Mouse (Mus musculus) hindbrain, embryonic 15.5 days (tissue): ENCODE measurements around the gene Timm29. TPM values are rescaled to one million over a fixed set of nuclear protein-coding genes. Genes with fewer than 3 reads are reported as not detected.
A peak's percentile ranks its signal among the peaks of the same experiment; 100 is the strongest.
"Not testable (repeated sequence)": the region's sequence is repeated elsewhere in the genome, so short reads cannot be mapped to it uniquely, and the experiment has no call there.

Experiments used
- ATAC-seq: fragments of 200-750 bp; cut with Nextera tagmentation; 2 replicates; pipeline ENCODE4 v1.8.0; 2017; ENCODE audit warnings: low read depth, moderate number of reproducible peaks, moderate TSS enrichment; ENCODE audit not compliant: low FRiP score
- H3K27ac ChIP-seq: fragments of 300-500 bp; sonication (generic); replicated peaks from 2 replicates; pipeline ENCODE4 v1.5.1; 2015; ENCODE audit warnings: mild to moderate bottlenecking, inconsistent platforms
- H3K27me3 ChIP-seq: fragments of 300-500 bp; sonication (generic); 2 replicates; pipeline ENCODE4 v1.6.1; 2015; ENCODE audit warnings: control low read depth, inconsistent platforms
- H3K36me3 ChIP-seq: fragments of 300-500 bp; sonication (generic); 2 replicates; pipeline ENCODE4 v1.6.1; 2015; ENCODE audit warnings: control low read depth, inconsistent platforms
- H3K4me1 ChIP-seq: fragments of 300-500 bp; sonication (generic); replicated peaks from 2 replicates; pipeline ENCODE4 v1.6.1; 2015; ENCODE audit warnings: control low read depth, inconsistent platforms
- H3K4me2 ChIP-seq: fragments of 300-500 bp; sonication (generic); 2 replicates; pipeline ENCODE4 v1.6.1; 2015; ENCODE audit warnings: moderate library complexity, mild to moderate bottlenecking, inconsistent platforms
- H3K4me3 ChIP-seq: fragments of 300-500 bp; sonication (generic); 2 replicates; pipeline ENCODE4 v1.5.1; 2015; ENCODE audit warnings: mild to moderate bottlenecking, inconsistent platforms
- H3K9ac ChIP-seq: fragments of 300-500 bp; sonication (generic); 2 replicates; pipeline ENCODE4 v1.6.1; 2015; ENCODE audit warnings: inconsistent platforms
- H3K9me3 ChIP-seq: fragments of 300-500 bp; sonication (generic); 2 replicates; pipeline ENCODE4 v1.6.1; 2016; ENCODE audit warnings: control low read depth, inconsistent platforms
- WGBS: fragments of 180-500 bp; shearing (Covaris S2); methylation state at CpG from one replicate; pipeline ENCODE4 v1.1.7; 2015; 5-methylcytosine and 5-hydroxymethylcytosine counted together
- polyA plus RNA-seq: library from polyadenylated mRNA; unstranded; fragments of >200 nt; fragmentation: Nextera tagmentation; extraction: Ambion mirVana; gene quantifications from 2 replicates; pipeline ENCODE4 v1.2.1, GENCODE M21; 2015

The Timm29 gene
- polyA plus RNA-seq, 1 experiment from 2014 or later = 61.8 TPM

DNA sequence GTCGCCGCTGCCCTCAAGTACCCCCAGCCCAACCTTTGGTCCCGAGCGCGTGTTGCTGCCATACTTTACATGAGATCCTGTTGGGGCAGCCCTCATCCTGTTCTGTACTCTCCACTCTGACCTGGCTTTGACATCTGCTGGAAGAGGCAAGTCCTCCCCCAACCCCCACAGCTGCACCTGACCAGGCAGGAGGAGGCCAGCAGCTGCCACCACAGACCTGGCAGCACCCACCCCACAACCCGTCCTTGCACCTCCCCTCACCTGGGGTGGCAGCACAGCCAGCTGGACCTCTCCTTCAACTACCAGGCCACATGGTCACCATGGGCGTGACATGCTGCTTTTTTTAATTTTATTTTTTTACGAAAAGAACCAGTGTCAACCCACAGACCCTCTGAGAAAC lies 4.2 kb upstream of the Timm29 start:
- Histone ChIP-seq H3K9me3 (no peaks in the 10 kb centered on the region), H3K4me3 (no peak overlapping the region), H3K27ac (no peak overlapping the region), H3K27me3 (no peaks in the 10 kb centered on the region), H3K4me2 (no peak overlapping the region), H3K36me3 (peaks cover 70% of the 10 kb centered on the region), H3K4me1 (peaks cover 13% of the 10 kb centered on the region), H3K9ac (no peak overlapping the region)
- WGBS = 93% methylated on average over 8 of the region's 8 CpGs
- no peak for ATAC-seq

DNA sequence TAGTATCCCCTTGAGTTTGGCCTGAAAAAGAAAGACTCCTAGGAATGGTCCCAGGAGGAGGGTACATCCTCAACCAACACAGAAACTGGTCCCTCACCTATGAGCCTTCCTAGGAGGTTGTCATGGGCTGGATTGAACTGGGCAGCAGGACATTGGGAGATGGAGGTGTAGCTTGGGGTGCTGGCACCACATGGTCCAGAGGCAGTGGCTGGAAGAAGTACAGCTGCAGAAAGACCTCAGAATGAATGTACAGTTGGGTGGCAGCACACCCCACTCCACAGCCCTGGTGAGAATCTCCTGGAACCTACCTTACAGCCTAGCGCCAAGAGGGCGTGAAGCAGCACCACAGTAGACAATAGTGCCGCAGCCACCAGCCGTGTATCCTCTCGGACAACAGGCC lies 3.0 kb upstream of the Timm29 start:
- no peak overlapping the region for H3K27ac ChIP-seq
- no peak overlapping the region for H3K4me2 ChIP-seq
- 83% methylated on average over 5 of the region's 5 CpGs for WGBS
- peaks cover 25% of the 10 kb centered on the region for H3K4me1 ChIP-seq
- no peaks in the 10 kb centered on the region for H3K27me3 ChIP-seq
- no peak overlapping the region for H3K4me3 ChIP-seq
- peaks cover 61% of the 10 kb centered on the region for H3K36me3 ChIP-seq
- H3K9ac ChIP-seq = no peak overlapping the region
- H3K9me3 ChIP-seq = no peaks in the 10 kb centered on the region
- ATAC-seq = no peak

DNA sequence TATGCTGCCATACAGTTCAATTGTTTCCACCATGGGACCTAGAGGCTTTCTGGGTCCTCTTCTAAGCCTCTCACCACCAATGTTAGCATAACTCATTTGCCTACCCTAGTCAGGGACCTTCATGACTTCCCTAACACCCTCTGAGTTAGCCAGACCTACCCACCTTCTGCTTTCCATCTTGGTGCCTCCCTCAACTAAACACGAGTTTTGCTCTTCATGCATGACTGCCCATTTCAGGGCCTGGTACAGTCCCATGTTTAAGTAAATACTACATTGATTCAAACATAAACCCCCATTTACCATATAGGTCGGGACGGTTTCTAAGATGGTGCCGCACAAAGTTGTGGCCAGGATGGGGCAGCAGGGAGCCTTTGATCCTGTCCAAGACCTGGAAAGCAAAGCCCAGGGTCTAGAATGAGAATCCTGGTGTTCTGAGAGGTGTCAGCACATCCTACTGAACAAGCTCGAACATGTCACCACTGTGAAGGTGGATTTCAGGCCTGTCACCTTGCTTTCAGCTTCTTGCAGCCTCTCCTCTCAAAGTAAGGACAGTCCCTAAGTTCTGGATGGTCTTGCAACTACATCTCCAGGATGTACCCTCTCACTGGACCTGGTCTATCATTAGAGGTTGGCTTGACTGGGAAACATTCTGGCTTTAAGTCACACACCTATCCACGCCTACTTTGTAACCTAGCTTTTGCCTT lies 1.2 kb upstream of the Timm29 start:
- H3K4me2 ChIP-seq = peak overlapping the region; percentile 96
- H3K9me3 ChIP-seq = no peaks in the 10 kb centered on the region
- H3K4me1 ChIP-seq = peaks cover 35% of the 10 kb centered on the region
- no peak for ATAC-seq
- peak overlapping the region; percentile 98; the same call in 1 of the 2 replicates for H3K4me3 ChIP-seq
- 81% methylated on average over 6 of the region's 6 CpGs for WGBS
- no peak overlapping the region for H3K9ac ChIP-seq
- no peaks in the 10 kb centered on the region for H3K27me3 ChIP-seq
- H3K27ac ChIP-seq = no peak overlapping the region
- H3K36me3 ChIP-seq = peaks cover 50% of the 10 kb centered on the region

DNA sequence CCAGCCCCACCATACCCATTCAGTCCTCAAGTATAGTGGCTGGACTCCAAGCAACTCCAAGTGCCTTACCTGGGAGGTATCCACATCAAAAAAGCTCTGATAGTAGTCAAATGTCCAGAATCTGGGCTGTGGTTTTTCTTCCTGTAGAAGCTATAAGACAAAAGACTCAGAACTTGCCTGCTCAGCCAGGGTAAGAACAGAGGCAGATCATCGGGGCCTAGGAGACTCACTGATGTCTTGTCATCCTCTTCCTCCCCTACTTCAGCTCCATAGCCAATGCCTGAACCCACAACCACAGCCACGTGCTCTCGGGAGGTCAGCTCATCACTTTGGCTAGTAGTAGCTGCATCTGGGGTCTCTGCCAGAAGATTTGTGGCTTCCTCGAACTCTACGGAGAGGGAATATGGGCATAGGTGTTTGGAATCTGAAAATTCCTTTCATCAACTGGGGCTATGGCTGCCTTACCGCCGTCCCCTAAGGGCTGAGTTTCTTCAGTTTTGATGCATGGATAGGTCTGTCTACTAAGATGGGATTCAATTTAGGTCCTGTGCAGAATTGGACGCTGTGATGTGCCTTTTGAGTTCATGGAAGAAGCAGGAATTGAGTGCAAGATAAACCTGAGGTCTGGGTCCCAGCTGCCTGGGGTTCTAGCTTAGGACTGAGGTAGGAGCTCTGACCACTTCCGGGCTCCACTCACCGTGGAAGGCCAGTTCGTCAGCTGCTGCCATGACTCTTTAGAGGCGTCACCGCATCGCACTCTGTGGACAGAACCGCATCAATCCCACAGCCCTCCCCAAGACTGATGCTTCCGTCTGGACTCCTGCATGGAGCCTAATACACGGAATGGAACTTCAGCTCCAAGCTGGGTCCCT lies 455 bp upstream of the Timm29 start:
- H3K36me3 ChIP-seq = peaks cover 44% of the 10 kb centered on the region
- 20% methylated on average over 17 of the region's 17 CpGs for WGBS
- peak; percentile 85 for ATAC-seq

DNA sequence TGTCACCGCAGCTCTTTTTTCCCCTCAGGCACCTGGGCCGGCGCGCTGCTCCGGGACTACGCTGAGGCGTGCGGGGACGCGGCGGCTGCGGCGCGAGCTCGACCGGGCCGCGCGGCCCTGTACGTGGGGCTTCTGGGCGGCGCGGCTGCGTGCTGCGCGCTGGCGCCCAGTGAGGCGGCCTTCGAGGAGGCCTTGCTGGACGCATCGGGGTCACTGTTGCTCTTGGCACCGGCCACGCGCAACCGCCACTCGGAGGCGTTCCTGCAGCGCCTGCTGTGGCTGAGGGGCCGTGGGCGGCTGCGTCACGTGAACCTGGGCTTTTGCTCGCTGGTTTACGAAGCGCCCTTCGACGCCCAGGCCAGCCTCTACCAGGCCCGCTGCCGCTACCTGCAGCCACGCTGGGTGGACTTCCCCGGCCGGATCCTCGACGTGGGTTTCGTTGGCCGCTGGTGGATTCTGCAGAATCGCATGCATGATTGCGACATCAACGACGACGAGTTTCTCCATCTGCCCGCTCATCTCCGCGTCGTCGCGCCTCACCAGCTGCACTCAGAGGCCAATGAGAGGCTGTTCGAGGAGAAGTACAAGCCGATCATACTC lies 700 bp downstream of the Timm29 start:
- peak; percentile 61; the same call in 1 of the 2 replicates for ATAC-seq
- Histone ChIP-seq H3K27me3 (no peaks in the 10 kb centered on the region), H3K9me3 (no peaks in the 10 kb centered on the region), H3K9ac (peak overlapping the region; percentile 93), H3K27ac (peak overlapping the region; percentile 84), H3K4me1 (peaks cover 35% of the 10 kb centered on the region), H3K36me3 (peaks cover 33% of the 10 kb centered on the region), H3K4me3 (peak overlapping the region; percentile 98), H3K4me2 (peak overlapping the region; percentile 96)
- 2% methylated on average over 68 of the region's 69 CpGs for WGBS

More for the DNA sequence above, 455 bp upstream of the Timm29 start:
- Histone ChIP-seq H3K9ac (peak overlapping the region; percentile 71), H3K27me3 (no peaks in the 10 kb centered on the region), H3K4me2 (peak overlapping the region; percentile 96), H3K4me3 (peak overlapping the region; percentile 98), H3K9me3 (no peaks in the 10 kb centered on the region), H3K27ac (peak overlapping the region; percentile 89), H3K4me1 (peaks cover 35% of the 10 kb centered on the region)

DNA sequence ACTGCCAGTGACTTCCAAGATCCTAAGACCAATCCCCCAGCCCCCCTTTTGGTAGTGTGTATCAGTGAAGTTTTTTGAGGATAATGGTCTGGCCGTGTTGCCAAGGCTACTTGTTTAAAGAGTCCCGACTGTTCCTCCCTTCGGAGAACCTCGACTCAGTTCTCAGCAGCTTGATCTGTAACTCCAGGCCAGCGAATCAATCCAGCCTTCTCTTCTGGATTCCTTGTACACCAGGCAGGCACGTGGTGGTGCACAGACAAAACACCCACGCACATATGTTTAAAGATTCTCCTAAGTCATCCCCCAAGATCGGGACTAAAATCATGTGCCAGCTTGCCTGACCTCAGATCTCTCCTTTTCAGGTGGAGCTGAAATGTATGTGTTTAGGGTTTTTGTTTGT lies 1.8 kb downstream of the Timm29 start:
- H3K4me3 ChIP-seq = peak overlapping the region; percentile 98; the same call in 1 of the 2 replicates
- H3K9ac ChIP-seq = 0 out of 2 replicates have a peak overlapping the region, but pooled peaks have one; percentile 93
- H3K4me1 ChIP-seq = peaks cover 35% of the 10 kb centered on the region
- not testable (repeated sequence) for H3K27me3 ChIP-seq, ATAC-seq, H3K27ac ChIP-seq, H3K9me3 ChIP-seq
- peaks cover 21% of the 10 kb centered on the region for H3K36me3 ChIP-seq
- peak overlapping the region; percentile 96 for H3K4me2 ChIP-seq
- 85% methylated on average over 8 of the region's 8 CpGs for WGBS

DNA sequence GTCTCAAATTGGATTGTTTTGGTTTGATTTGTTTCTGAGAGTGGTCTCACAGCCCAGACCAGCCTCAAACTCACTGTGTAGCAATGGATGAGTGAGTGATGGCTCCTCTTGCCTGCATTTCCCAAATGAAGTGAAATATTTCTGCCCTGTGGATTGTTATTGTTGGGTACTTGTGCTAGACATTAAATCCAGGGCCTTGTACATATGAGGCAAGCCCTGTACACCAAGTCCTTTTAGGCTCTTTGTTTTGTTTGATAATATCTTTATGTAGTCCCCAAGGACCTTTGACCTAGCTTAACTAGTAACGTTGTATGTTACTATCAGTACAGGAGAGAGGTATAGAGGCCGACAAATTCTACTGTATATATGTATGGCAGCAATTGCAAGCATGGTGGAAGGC lies 2.3 kb downstream of the Timm29 start:
- no peaks in the 10 kb centered on the region for H3K27me3 ChIP-seq
- no peak overlapping the region for H3K4me3 ChIP-seq
- peaks cover 35% of the 10 kb centered on the region for H3K4me1 ChIP-seq
- WGBS = 90% methylated on average over 2 of the region's 2 CpGs
- H3K27ac ChIP-seq = no peak overlapping the region
- no peak for ATAC-seq
- H3K9me3 ChIP-seq = no peaks in the 10 kb centered on the region
- H3K4me2 ChIP-seq = peak overlapping the region; percentile 96; the same call in 1 of the 2 replicates
- peaks cover 16% of the 10 kb centered on the region for H3K36me3 ChIP-seq
- H3K9ac ChIP-seq = no peak overlapping the region

DNA sequence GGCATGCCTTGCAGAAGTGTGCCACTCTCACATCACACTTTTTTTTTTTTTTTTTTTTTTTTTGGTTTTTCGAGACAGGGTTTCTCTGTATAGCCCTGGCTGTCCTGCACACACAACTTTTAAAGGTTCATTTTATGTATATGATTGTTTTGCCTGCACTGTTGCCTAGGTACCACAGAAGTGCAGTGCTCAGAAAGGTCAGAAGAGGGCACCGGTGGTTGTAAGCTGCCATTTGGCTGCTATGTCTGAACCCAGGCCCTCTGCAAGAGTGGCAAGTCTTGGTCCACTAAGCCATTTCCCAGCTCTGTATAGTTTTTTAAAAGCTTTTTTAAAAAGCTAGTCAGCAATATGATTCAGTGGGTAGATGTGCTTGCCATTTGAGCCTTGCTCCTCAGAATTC lies 5.7 kb downstream of the Timm29 start:
- no peak overlapping the region for H3K4me2 ChIP-seq
- peaks cover 23% of the 10 kb centered on the region for H3K4me1 ChIP-seq
- H3K27me3 ChIP-seq = no peaks in the 10 kb centered on the region
- no peaks in the 10 kb centered on the region for H3K9me3 ChIP-seq
- H3K36me3 ChIP-seq = peaks cover 7% of the 10 kb centered on the region
- H3K9ac ChIP-seq = no peak overlapping the region
- 28% methylated on average over 2 of the region's 2 CpGs for WGBS
- no peak overlapping the region for H3K27ac ChIP-seq
- no peak overlapping the region for H3K4me3 ChIP-seq
- ATAC-seq = no peak

DNA sequence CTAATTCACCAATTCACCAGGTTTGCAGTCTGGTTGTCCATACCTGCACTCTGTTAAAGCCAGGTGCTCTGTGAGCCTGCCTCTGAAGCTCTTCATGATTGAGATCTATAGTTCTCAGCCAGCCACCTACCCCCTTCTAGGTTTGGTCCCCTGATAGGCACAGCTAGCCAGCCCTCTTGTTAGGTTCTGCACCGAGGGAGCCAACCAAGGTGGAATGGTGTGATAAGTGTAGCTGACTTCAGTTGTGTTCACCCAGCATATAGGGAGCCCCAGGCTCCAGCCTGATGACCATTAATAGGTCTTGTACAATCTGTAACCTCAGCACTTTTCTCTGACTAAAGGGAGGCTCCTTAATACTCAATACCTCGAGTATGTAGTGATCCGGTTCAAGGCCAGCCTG lies 7.7 kb downstream of the Timm29 start:
- Histone ChIP-seq H3K9me3 (no peaks in the 10 kb centered on the region), H3K4me2 (no peak overlapping the region), H3K9ac (no peak overlapping the region), H3K27me3 (no peaks in the 10 kb centered on the region), H3K4me3 (no peak overlapping the region), H3K4me1 (peaks cover 4% of the 10 kb centered on the region), H3K27ac (no peak overlapping the region), H3K36me3 (peaks cover 7% of the 10 kb centered on the region)
- WGBS = 84% methylated on average over 3 of the region's 3 CpGs
- ATAC-seq = no peak

DNA sequence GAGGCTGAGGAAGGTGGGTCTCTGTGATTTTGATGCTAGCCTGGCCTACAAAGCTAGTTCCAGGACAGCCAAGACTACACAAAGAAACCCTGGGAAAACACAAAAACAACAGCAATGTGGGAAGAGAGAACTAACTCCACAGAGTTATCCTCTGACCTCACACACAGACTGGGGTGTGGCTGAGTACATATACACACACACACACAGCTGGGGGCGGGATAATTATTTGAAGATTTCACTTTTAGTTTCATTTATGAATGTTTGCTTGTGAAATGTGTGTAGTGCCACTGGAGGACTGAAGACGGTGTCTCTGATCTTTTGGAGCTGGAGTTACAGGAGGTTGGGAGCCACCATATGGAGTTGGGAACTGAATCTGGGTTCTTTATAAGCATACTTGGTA lies 8.6 kb downstream of the Timm29 start:
- Histone ChIP-seq H3K4me2 (no peak overlapping the region), H3K4me3 (no peak overlapping the region), H3K9me3 (no peaks in the 10 kb centered on the region), H3K27ac (no peak overlapping the region), H3K36me3 (peaks cover 4% of the 10 kb centered on the region), H3K4me1 (no peaks in the 10 kb centered on the region), H3K27me3 (no peaks in the 10 kb centered on the region), H3K9ac (no peak overlapping the region)
- ATAC-seq = no peak
- 88% methylated on average over 2 of the region's 2 CpGs for WGBS

DNA sequence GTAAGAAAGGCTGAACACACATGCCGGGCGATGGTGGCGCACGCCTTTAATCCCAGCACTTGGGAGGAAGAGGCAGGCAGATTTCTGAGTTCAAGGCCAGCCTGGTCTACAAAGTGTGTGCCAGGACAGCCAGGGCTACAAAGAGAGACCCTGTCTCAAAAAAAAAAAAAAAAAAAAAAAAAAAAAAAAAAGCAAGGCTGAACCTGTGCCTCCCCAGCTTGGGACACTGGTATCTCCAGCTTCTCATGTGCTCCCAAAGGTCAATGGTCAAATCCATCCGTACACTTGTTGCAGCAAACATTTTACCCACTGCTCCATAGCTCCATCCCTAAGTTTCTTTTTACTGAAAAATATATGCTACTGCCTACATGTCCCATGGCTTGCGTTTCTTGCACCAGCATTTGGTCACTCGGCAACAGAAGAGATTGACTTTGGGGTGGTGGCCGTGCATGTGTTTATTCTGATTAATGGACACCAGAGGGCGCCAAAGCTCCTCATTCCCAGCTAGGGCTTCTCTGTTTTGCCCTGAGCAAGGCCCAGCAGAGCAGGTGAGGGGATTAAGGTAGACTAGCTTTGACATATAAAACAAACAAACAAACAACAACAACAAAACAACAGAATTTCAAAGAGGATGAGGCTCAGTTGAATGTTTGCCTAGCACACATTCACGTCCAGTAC lies 9.3 kb downstream of the Timm29 start:
- no peak overlapping the region for H3K4me3 ChIP-seq
- H3K27ac ChIP-seq = no peak overlapping the region
- H3K4me1 ChIP-seq = no peaks in the 10 kb centered on the region
- H3K4me2 ChIP-seq = no peak overlapping the region
- 49% methylated on average over 10 of the region's 10 CpGs for WGBS
- H3K9me3 ChIP-seq = no peaks in the 10 kb centered on the region
- H3K27me3 ChIP-seq = no peaks in the 10 kb centered on the region
- H3K36me3 ChIP-seq = no peaks in the 10 kb centered on the region
- H3K9ac ChIP-seq = no peak overlapping the region
- ATAC-seq = peak; percentile 69; the same call in 1 of the 2 replicates
